Mouse (Mus musculus) liver, adult 2 months (tissue): ENCODE results near the gene Parp16. TPM values are rescaled to one million over a fixed set of nuclear protein-coding genes. Genes with fewer than 3 reads are reported as not detected.

Experiments used
- DNase-seq: peaks from one replicate; pipeline ENCODE4 v3.0.0-alpha.2; 2011; ENCODE audit warnings: low read depth, low spot score; ENCODE audit errors: extremely low read depth
- H3K27ac ChIP-seq: fragments of 200-500 bp; replicated peaks from 2 replicates; pipeline ENCODE4 v1.5.1; 2012; ENCODE audit warnings: low read depth, mild to moderate bottlenecking, control low read depth, inconsistent platforms, low read length; ENCODE audit not compliant: insufficient read depth
- H3K27me3 ChIP-seq: fragments of 200-500 bp; 2 replicates; pipeline ENCODE4 v1.6.1; 2012; ENCODE audit warnings: mild to moderate bottlenecking, moderate library complexity, low read length, inconsistent platforms; ENCODE audit not compliant: control insufficient read depth, insufficient read depth
- H3K36me3 ChIP-seq: fragments of 200-500 bp; 2 replicates; pipeline ENCODE4 v1.6.1; 2012; ENCODE audit warnings: low read length, inconsistent platforms; ENCODE audit not compliant: control insufficient read depth, insufficient read depth
- H3K4me1 ChIP-seq: fragments of 200-500 bp; 2 replicates; pipeline ENCODE4 v1.6.1; 2011; ENCODE audit warnings: low read length; ENCODE audit not compliant: control insufficient read depth, insufficient read depth
- H3K4me3 ChIP-seq: fragments of 200-500 bp; 2 replicates; pipeline ENCODE4 v1.5.1; 2011; ENCODE audit warnings: low read depth, mild to moderate bottlenecking, control low read depth, low read length, moderate library complexity; ENCODE audit not compliant: insufficient read depth
- H3K79me2 ChIP-seq: fragments of 200-500 bp; 2 replicates; pipeline ENCODE4 v1.6.1; 2012; ENCODE audit warnings: inconsistent platforms, mild to moderate bottlenecking, low read length, moderate library complexity; ENCODE audit not compliant: control insufficient read depth, insufficient read depth
- H3K9ac ChIP-seq: fragments of 200-500 bp; 2 replicates; pipeline ENCODE4 v1.6.1; 2012; ENCODE audit warnings: low read depth, mild to moderate bottlenecking, control low read depth, inconsistent platforms, low read length
- CTCF ChIP-seq: fragments of 200-500 bp; IDR thresholded peaks from 2 replicates; pipeline ENCODE4 v1.5.1; 2011; ENCODE audit warnings: low read depth, low read length, control low read depth
- POLR2A ChIP-seq: fragments of 200-500 bp; IDR thresholded peaks from 2 replicates; pipeline ENCODE4 v1.6.1; 2011; ENCODE audit warnings: low read length, control low read depth; ENCODE audit not compliant: insufficient read depth; ENCODE audit errors: extremely low read depth
- WGBS: fragments of 180-500 bp; shearing (Covaris S2); methylation state at CpG from one replicate; pipeline ENCODE4 v1.1.7; 2018; 5-methylcytosine and 5-hydroxymethylcytosine counted together
- polyA plus RNA-seq: library from polyadenylated mRNA; depleted of rRNA; stranded (reverse); fragments of >200 nt; gene quantifications from 2 replicates; pipeline ENCODE4 v1.2.3, GENCODE M21; 2012
- total RNA-seq: library from RNA; depleted of rRNA; stranded (reverse); fragments of >200 nt; gene quantifications from 2 replicates; pipeline ENCODE4 v1.2.3, GENCODE M21; 2014

Parp16 gene
- total and polyA plus RNA-seq, 2 experiments, result 11.4 to 12.6 TPM

DNA sequence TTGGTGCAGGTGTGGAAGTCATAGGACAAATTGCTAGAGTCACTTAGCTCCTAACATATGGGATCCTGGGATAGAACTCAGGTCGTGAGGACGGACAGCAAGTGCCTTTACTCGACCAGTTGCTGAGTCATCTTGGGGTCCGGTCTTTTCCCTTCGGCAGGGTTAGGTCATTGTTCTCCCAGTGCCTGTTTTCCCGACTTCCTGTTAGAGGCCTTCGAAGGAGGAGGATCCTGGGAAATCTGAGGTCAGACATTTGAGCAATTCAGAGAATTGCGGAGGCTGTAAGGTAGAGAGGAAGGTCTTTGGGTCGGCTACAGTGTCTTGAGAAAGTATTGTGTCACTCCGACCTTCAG is 19.2 kb downstream of the Parp16 start:
- no peaks in the 10 kb centered on the region for H3K36me3 ChIP-seq
- WGBS, result 11% methylated on average over 10 of the region's 10 CpGs
- TF ChIP-seq CTCF (no peak), POLR2A (no peak)
- H3K79me2 ChIP-seq, result no peaks in the 10 kb centered on the region; the same call in 1 of the 2 replicates
- peak overlapping the region; percentile 93 for H3K27ac ChIP-seq
- no peak for DNase-seq
- H3K4me3 ChIP-seq, result peak overlapping the region; percentile 73; the same call in 1 of the 2 replicates
- peak overlapping the region; percentile 98 for H3K9ac ChIP-seq
- H3K27me3 ChIP-seq, result no peaks in the 10 kb centered on the region
- peaks cover 23% of the 10 kb centered on the region for H3K4me1 ChIP-seq

DNA sequence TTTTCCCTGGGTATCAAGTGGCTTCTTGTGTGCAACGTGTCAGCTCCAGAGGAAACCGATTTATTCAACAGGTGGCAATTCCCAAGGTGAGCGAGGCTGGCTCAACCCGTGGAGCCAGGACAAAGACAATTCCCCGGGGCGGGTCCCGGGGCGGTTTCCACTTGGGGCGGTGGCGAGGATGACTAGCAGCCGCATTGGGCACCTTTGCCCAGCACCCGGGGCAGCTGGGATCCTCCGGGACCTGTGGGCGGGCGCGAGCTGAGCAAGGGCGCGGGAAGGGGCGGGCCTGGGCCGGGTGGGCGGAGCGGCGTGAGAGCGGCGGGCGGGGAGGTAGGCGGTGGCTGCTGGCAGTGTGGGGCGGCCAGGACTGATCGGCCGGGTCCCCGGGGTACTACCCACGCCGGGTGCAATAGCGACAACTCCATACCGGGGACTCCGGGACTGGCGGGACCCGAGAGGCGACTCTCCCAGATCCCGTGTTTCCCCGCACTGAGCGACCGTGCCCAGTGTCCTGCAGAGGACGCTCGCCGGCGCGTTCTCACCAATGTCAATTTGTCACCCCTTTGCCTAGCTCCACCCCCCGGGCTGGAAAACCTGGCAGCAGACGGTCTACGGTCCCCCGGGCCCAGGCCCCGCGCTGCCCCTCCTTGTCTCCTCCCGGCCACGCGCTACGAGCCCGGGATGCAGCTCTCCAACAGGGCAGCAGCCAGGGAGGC is 19.8 kb downstream of the Parp16 start:
- under 1% methylated on average over 57 of the region's 59 CpGs for WGBS
- Histone ChIP-seq H3K27me3 (no peaks in the 10 kb centered on the region), H3K4me3 (peak overlapping the region; percentile 73), H3K9ac (peak overlapping the region; percentile 98), H3K36me3 (no peaks in the 10 kb centered on the region), H3K79me2 (peaks cover under 1% of the 10 kb centered on the region; the same call in 1 of the 2 replicates), H3K27ac (peak overlapping the region; percentile 99), H3K4me1 (peaks cover 24% of the 10 kb centered on the region)
- DNase-seq, result peak; percentile 83
- TF ChIP-seq CTCF (peak; percentile 36), POLR2A (peak; percentile 77)

GRCm38 (mm10) chr9:65215494-65216126 is 20.5 kb downstream of the Parp16 start:
- Histone ChIP-seq H3K4me3 (peak overlapping the region; percentile 73), H3K79me2 (peaks cover 3% of the 10 kb centered on the region; the same call in 1 of the 2 replicates), H3K4me1 (peaks cover 26% of the 10 kb centered on the region), H3K27me3 (no peaks in the 10 kb centered on the region), H3K27ac (peak overlapping the region; percentile 99), H3K36me3 (no peaks in the 10 kb centered on the region), H3K9ac (peak overlapping the region; percentile 98)
- DNase-seq, result peak; percentile 97
- TF ChIP-seq CTCF (no peak), POLR2A (peak; percentile 42; the same call in 1 of the 2 replicates)
- WGBS, result 3% methylated on average over 31 of the region's 31 CpGs

GRCm38 (mm10) chr9:65216972-65217371 is 21.8 kb downstream of the Parp16 start:
- peak overlapping the region; percentile 40; the same call in 1 of the 2 replicates for H3K9ac ChIP-seq
- H3K4me1 ChIP-seq, result peaks cover 23% of the 10 kb centered on the region

GRCm38 (mm10) chr9:65217661-65218060 is 22.5 kb downstream of the Parp16 start:
- H3K9ac ChIP-seq, result peak overlapping the region; percentile 22
- H3K79me2 ChIP-seq, result peaks cover 7% of the 10 kb centered on the region; the same call in 1 of the 2 replicates
- H3K27ac ChIP-seq, result peak overlapping the region; percentile 82
- H3K4me1 ChIP-seq, result peaks cover 23% of the 10 kb centered on the region
- no peaks in the 10 kb centered on the region for H3K36me3 ChIP-seq
- TF ChIP-seq POLR2A (no peak), CTCF (no peak)
- H3K4me3 ChIP-seq, result no peak overlapping the region
- WGBS, result 27% methylated on average over 6 of the region's 6 CpGs
- peak; percentile 92 for DNase-seq
- H3K27me3 ChIP-seq, result no peaks in the 10 kb centered on the region

More at GRCm38 (mm10) chr9:65216972-65217371, 21.8 kb downstream of the Parp16 start:
- Histone ChIP-seq H3K27ac (peak overlapping the region; percentile 82), H3K36me3 (no peaks in the 10 kb centered on the region), H3K27me3 (no peaks in the 10 kb centered on the region), H3K4me3 (no peak overlapping the region), H3K79me2 (peaks cover 3% of the 10 kb centered on the region; the same call in 1 of the 2 replicates)
- no peak for TF ChIP-seq POLR2A
- no peak for TF ChIP-seq CTCF
- WGBS, result 55% methylated on average over 8 of the region's 8 CpGs
- no peak for DNase-seq
